Mouse (Mus musculus): Measurements from ENCODE around the gene Ubtd1.

DNA sequence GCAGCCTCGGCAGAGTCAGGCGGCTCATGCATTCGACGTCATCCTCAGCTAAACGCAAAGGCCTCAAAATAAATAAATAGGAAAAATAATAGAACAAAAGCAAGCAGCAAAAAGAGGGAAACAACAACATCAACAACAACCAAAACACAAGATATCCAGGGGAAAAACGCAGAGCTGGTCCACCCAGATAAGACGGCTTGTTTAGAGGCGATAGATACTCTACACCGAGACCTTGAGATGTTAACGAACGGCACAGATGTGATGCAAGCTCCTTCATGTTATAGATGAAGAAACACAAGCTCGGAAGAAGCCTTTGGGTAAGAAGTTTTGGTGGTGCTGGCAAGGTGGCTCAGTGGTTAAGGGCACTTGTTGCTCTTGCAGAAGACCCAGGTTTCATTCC lies 97.4 kb downstream of the Ubtd1 start:
- no peak for TF ChIP-seq CTCF (IDR thresholded peaks at IDR 0.05; ENCODE audit: extremely low read depth, insufficient read length, insufficient replicate concordance, low read depth, low read length)
- no peak for TF ChIP-seq POLR2A (IDR thresholded peaks at IDR 0.05; ENCODE audit: low read depth, low read length)

All from small intestine, adult 2 months (tissue).